Mouse (Mus musculus) myocyte (in vitro differentiated cells): ENCODE measurements around the gene Hcn1. TPM values are rescaled to one million over a fixed set of nuclear protein-coding genes. Genes with fewer than 3 reads are reported as not detected.

Experiments
- H3K27me3 ChIP-seq: one replicate; pipeline ENCODE4 v1.6.1; 2011; ENCODE audit not compliant: control insufficient read depth, insufficient read depth, insufficient read length
- H3K36me3 ChIP-seq: one replicate; pipeline ENCODE4 v1.6.1; 2011; ENCODE audit not compliant: control insufficient read depth, insufficient read depth
- H3K4me2 ChIP-seq: one replicate; pipeline ENCODE4 v1.6.1; 2011; ENCODE audit warnings: low read depth, control low read depth
- H3K4me3 ChIP-seq: one replicate; pipeline ENCODE4 v1.5.1; 2011; ENCODE audit warnings: mild to moderate bottlenecking, control low read depth, moderate library complexity
- H3K79me2 ChIP-seq: one replicate; pipeline ENCODE4 v1.6.1; 2011; ENCODE audit not compliant: control insufficient read depth, insufficient read depth
- H3ac ChIP-seq: one replicate; pipeline ENCODE4 v1.6.1; 2011; ENCODE audit not compliant: control insufficient read depth, insufficient read length
- CEBPB ChIP-seq: IDR thresholded peaks from 2 replicates; pipeline ENCODE4 v1.6.1; 2011; ENCODE audit warnings: mild to moderate bottlenecking, moderate library complexity; ENCODE audit not compliant: poor library complexity, insufficient read depth, severe bottlenecking
- E2F4 ChIP-seq: IDR thresholded peaks from one replicate; pipeline ENCODE4 v1.6.1; 2011; ENCODE audit warnings: mild to moderate bottlenecking, control low read depth, moderate library complexity; ENCODE audit not compliant: insufficient read depth
- MAX ChIP-seq: IDR thresholded peaks from one replicate; pipeline ENCODE4 v1.6.1; 2011; ENCODE audit warnings: low read depth, mild to moderate bottlenecking, control low read depth
- MYOD1 ChIP-seq, 3 experiments: IDR thresholded peaks; one replicate each; pipeline ENCODE4 v1.6.1; 2011; ENCODE audit warnings: control low read depth in 2 of 3, low read depth in 2 of 3, mild to moderate bottlenecking in 2 of 3, moderate library complexity in 1 of 3; ENCODE audit not compliant: insufficient read length in 2 of 3, control insufficient read depth in 1 of 3
- MYOG ChIP-seq, 3 experiments: IDR thresholded peaks; one replicate each; pipeline ENCODE4 v1.6.1; 2011; ENCODE audit warnings: control low read depth in 2 of 3, low read depth in 2 of 3, mild to moderate bottlenecking in 2 of 3; ENCODE audit not compliant: insufficient read length in 2 of 3, control insufficient read depth in 1 of 3, insufficient read depth in 1 of 3
- POLR2A ChIP-seq: IDR thresholded peaks from one replicate; pipeline ENCODE4 v1.6.1; 2011; ENCODE audit warnings: low read depth, mild to moderate bottlenecking, control low read depth, moderate library complexity; ENCODE audit not compliant: insufficient read length
- POLR2AphosphoS2 ChIP-seq: IDR thresholded peaks from one replicate; pipeline ENCODE4 v1.6.1; 2011; ENCODE audit warnings: low read depth, control low read depth; ENCODE audit not compliant: insufficient read length
- REST ChIP-seq: IDR thresholded peaks from one replicate; pipeline ENCODE4 v1.6.1; 2011; ENCODE audit warnings: mild to moderate bottlenecking, control low read depth, moderate library complexity; ENCODE audit not compliant: insufficient read depth, insufficient read length
- SRF ChIP-seq: IDR thresholded peaks from one replicate; pipeline ENCODE4 v1.6.1; 2011; ENCODE audit warnings: low read depth; ENCODE audit not compliant: control insufficient read depth, insufficient read length
- TCF12 ChIP-seq: IDR thresholded peaks from one replicate; pipeline ENCODE4 v1.6.1; 2011; ENCODE audit warnings: mild to moderate bottlenecking, control low read depth; ENCODE audit not compliant: poor library complexity, insufficient read depth, severe bottlenecking
- TCF3 ChIP-seq: IDR thresholded peaks from one replicate; pipeline ENCODE4 v1.6.1; 2011; ENCODE audit warnings: low read depth, control low read depth; ENCODE audit not compliant: insufficient read length
- USF1 ChIP-seq: IDR thresholded peaks from one replicate; pipeline ENCODE4 v1.6.1; 2011; ENCODE audit warnings: low read depth, mild to moderate bottlenecking, control low read depth, moderate library complexity
- polyA plus RNA-seq: library from polyadenylated mRNA; unstranded; fragments of >200 nt; fragmentation: generic; extraction: Trizol; gene quantifications from one replicate; pipeline ENCODE4 v1.2.1, GENCODE M21; 2012; ENCODE audit warnings: missing spikeins

The Hcn1 gene
- polyA plus RNA-seq, 1 experiment, result 0.13 TPM

DNA sequence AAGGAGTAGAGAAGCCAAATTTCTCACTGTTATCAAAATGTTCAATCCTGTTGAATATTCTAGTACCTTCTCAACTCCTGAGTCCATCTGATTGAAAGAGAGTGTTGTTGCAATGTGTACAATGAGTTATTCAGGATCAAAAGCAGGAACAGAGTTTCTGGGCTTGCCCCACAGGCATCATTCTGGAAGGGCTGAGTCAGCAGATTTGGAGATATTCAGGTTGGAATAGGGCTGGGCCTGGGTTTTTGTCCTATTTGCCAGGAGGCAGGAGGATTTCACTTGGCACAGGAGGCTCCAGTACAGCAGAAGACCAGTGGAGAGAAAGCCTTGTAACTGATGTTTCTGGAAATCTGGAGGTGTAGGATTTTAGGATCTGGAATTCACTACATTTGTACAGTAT is 130.6 kb downstream of the Hcn1 start:
- TF ChIP-seq POLR2A (no peak), REST (no peak), TCF12 (no peak), E2F4 (no peak), MAX (no peak), POLR2AphosphoS2 (no peak), MYOD1 (IDR thresholded peaks at IDR 0.05; ENCODE audit: control insufficient read depth in 1 of 3, insufficient read length in 2 of 3, low read depth in 2 of 3) (no peak), TCF3 (no peak), USF1 (no peak), MYOG (IDR thresholded peaks at IDR 0.05; ENCODE audit: control insufficient read depth in 1 of 3, insufficient read depth in 1 of 3, insufficient read length in 2 of 3, low read depth in 2 of 3) (no peak), CEBPB (no peak), SRF (no peak)
- Histone ChIP-seq H3K27me3 (no peaks in the 10 kb centered on the region), H3K4me2 (no peak overlapping the region), H3K79me2 (no peaks in the 10 kb centered on the region), H3K4me3 (no peak overlapping the region), H3K36me3 (no peaks in the 10 kb centered on the region), H3ac (no peak overlapping the region)

- Histone ChIP-seq H3K36me3 (no peaks in the 10 kb centered on the region), H3K4me3 (no peak overlapping the region), H3ac (no peak overlapping the region), H3K4me2 (no peak overlapping the region), H3K79me2 (no peaks in the 10 kb centered on the region), H3K27me3 (no peaks in the 10 kb centered on the region)
- TF ChIP-seq E2F4 (no peak), CEBPB (no peak), TCF12 (no peak), REST (no peak), MYOD1 (IDR thresholded peaks at IDR 0.05; ENCODE audit: control insufficient read depth in 1 of 3, insufficient read length in 2 of 3, low read depth in 2 of 3) (no peak), MYOG (IDR thresholded peaks at IDR 0.05; ENCODE audit: control insufficient read depth in 1 of 3, insufficient read depth in 1 of 3, insufficient read length in 2 of 3, low read depth in 2 of 3) (no peak), POLR2AphosphoS2 (no peak), POLR2A (no peak), TCF3 (no peak), USF1 (no peak), SRF (no peak), MAX (no peak)
Measured at GRCm38 (mm10) chr13:117744451-117744850, 142.3 kb downstream of the Hcn1 start.

DNA sequence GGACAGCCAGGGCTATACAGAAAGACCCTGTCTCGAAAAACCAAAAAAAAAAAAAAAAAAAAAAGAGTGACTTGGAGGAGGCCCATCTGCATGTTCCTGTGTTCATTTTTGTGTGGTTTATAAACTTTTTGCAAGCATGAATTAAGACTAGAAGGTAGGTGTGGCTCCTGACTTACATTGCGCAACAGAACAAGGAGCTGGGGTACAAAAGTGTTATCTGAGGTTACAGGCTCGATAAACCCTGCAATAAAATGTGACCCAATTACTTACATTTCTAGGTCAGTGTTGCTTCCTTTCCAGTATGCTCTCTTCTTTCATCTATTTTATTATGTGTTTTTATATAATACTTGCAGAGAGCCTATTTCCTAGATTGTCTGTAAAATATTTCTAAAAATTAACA is 143.1 kb downstream of the Hcn1 start:
- TF ChIP-seq MAX (no peak), MYOD1 (IDR thresholded peaks at IDR 0.05; ENCODE audit: control insufficient read depth in 1 of 3, insufficient read length in 2 of 3, low read depth in 2 of 3) (no peak), CEBPB (no peak)
- Histone ChIP-seq H3K4me3 (no peak overlapping the region), H3K36me3 (no peaks in the 10 kb centered on the region), H3ac (no peak overlapping the region), H3K27me3 (no peaks in the 10 kb centered on the region), H3K79me2 (no peaks in the 10 kb centered on the region), H3K4me2 (no peak overlapping the region)

DNA sequence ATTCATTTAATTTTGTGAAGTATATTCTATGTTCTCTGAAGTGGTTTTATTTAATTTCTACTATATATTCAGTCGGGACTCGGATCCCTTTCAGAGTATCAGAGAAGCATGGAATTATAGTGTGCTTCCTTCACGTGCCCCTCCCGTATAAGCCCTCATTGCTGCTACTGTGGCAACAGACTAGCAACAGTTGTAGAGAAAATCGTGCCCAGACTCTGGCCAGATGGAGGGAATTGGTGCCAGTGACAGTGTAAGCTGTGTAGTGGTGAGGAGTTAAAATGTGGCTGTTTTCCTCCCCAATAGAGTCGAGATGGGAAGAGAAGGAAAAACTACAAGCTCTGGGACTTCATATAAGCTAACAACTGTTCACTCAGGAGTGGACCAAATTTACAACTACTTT is 163.4 kb downstream of the Hcn1 start:
- Histone ChIP-seq H3K36me3 (no peaks in the 10 kb centered on the region), H3ac (no peak overlapping the region), H3K27me3 (no peaks in the 10 kb centered on the region), H3K79me2 (no peaks in the 10 kb centered on the region), H3K4me3 (no peak overlapping the region), H3K4me2 (no peak overlapping the region)
- TF ChIP-seq SRF (no peak), TCF12 (no peak), REST (no peak), E2F4 (no peak), MAX (no peak), MYOD1 (IDR thresholded peaks at IDR 0.05; ENCODE audit: control insufficient read depth in 1 of 3, insufficient read length in 2 of 3, low read depth in 2 of 3) (no peak), CEBPB (no peak), USF1 (no peak), TCF3 (no peak), POLR2AphosphoS2 (no peak), MYOG (IDR thresholded peaks at IDR 0.05; ENCODE audit: control insufficient read depth in 1 of 3, insufficient read depth in 1 of 3, insufficient read length in 2 of 3, low read depth in 2 of 3) (no peak), POLR2A (no peak)

DNA sequence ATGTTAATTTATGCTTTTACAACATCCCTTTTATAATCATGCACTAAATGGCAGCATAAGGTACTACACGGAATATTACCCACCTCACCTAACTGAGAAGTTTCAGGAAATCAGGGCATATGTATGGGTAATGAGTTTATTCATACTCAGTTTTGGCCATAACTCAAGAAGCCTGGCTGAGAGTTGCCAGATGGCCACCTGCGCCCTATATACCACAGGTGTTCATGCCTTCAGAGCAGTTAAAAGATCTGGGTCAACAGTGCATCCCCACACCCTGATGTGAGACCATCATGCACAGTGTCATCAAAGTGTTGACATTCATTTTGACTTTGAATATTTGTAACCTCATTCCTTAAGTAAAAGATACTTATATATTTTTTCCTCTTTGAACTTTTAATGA is 183.3 kb downstream of the Hcn1 start:
- TF ChIP-seq TCF3 (no peak), MAX (no peak), POLR2A (no peak), POLR2AphosphoS2 (no peak), TCF12 (no peak), MYOG (IDR thresholded peaks at IDR 0.05; ENCODE audit: control insufficient read depth in 1 of 3, insufficient read depth in 1 of 3, insufficient read length in 2 of 3, low read depth in 2 of 3) (no peak), CEBPB (no peak), REST (no peak), SRF (no peak), E2F4 (no peak), MYOD1 (IDR thresholded peaks at IDR 0.05; ENCODE audit: control insufficient read depth in 1 of 3, insufficient read length in 2 of 3, low read depth in 2 of 3) (no peak), USF1 (no peak)

More for the DNA sequence above, 183.3 kb downstream of the Hcn1 start:
- Histone ChIP-seq H3K4me3 (no peak overlapping the region), H3K4me2 (no peak overlapping the region), H3K79me2 (no peaks in the 10 kb centered on the region), H3ac (no peak overlapping the region), H3K27me3 (no peaks in the 10 kb centered on the region), H3K36me3 (no peaks in the 10 kb centered on the region)
